Mouse (Mus musculus) naive thymus-derived CD4-positive, alpha-beta T cell, adult 2 months (primary cell): ENCODE measurements around the gene Gal3st3.
"Not testable (repeated sequence)": the region's sequence is repeated elsewhere in the genome, so short reads cannot be mapped to it uniquely, and the experiment has no call there.

Experiments
- DNase-seq: peaks from one replicate; pipeline ENCODE4 v3.0.0-alpha.2; 2011; ENCODE audit warnings: low read depth

The Gal3st3 gene

DNA sequence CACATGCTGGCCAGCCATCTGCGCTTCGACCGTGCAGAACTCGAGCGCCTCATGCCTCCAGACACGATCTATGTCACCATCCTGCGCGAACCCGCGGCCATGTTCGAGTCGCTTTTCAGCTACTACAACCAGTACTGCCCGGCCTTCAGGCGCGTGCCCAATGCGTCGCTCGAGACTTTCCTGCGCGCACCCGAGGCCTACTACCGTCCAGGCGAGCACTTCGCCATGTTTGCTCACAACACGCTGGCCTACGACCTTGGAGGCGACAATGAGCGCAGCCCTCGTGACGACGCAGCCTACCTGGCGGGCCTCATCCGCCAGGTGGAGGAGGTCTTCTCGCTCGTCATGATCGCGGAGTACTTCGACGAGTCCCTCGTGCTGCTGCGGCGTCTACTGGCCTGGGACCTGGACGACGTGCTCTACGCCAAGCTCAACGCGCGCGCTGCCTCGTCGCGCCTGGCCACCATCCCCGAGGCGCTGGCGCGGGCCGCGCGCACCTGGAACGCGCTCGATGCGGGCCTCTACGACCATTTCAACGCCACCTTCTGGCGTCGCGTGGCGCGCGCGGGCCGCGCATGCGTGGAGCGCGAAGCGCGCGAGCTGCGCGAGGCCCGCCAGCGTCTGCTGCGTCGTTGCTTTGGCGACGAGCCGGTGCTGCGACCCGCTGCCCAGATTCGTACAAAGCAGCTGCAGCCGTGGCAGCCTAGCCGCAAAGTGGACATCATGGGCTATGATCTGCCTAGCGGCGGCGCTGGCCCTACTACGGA is 9.0 kb downstream of the Gal3st3 start:
- DNase-seq = peak; percentile 63

DNA sequence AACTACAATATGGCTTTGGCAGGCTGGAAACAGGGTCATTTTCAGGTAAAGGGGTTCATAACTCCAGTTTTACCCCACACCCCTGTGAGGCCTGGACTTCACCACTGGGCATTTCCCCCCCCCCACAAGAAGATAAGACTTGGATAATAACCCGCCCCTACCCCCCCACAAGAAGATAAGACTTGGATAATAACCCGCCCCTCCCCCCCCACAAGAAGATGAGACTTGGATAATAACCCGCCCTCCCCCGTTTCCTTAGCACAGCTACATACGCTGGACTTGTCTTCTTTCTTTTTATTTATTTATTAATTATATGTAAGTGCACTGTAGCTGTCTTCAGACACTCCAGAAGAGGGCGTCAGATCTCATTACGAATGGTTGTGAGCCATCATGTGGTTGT is 10.9 kb downstream of the Gal3st3 start:
- peak; percentile 40 for DNase-seq

DNA sequence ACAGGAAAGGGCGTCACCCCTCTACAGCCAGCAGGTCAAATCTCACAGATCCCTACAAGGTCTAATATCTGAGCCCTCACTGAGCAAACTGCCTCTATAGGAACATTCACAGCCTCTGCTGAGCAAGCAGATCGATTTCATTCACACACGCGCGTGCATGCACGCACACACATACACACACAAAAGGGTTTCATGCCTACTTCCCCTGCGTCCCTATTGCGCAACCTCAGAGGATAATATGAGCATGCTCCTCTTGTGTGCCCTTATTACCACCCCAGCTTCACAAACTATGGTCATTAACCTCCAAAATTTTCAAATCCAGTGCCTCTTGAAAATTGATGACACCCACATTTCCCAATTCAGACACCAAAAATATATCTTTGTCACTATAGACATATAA is 15.1 kb downstream of the Gal3st3 start:
- no peak for DNase-seq

DNA sequence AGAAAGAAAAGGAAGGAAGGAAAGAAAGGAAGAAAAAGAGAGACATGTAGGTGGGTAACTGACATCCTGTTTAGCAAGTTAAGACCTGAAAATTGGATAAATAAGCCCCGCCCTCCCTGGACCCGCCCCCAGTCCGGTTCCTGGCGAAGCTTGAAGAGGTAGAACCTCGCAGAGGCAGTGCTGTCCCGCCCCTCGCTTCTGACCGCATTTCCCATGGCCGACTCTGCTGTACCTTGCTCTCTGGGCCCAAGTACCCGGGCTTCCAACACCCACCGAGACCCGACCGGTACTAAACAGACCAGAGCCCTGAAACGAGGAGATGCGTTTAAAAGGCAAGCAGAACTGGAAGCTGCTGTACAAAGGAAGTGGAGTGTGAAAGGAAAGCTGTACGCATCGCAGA is 25.7 kb downstream of the Gal3st3 start:
- peak; percentile 67 for DNase-seq

DNA sequence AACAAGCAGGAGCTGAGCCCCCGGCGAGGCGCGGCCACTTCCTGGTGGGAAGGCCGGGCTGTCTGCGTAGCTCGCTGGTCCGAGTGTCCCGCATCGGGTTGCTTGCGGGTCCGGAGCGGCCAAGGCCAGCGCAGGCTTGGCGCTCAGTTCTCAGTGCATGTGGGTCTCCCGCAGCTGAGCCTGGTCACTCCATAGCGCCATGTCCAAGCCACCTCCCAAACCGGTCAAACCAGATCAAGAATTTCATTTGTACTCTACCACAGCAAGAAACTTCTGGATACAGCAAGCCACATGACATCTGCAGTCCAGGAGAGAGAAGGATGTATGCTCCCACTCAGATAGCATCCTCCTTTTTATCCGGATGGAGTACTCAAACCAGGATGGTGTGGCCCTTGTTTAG is 29.8 kb downstream of the Gal3st3 start:
- DNase-seq = no peak

DNA sequence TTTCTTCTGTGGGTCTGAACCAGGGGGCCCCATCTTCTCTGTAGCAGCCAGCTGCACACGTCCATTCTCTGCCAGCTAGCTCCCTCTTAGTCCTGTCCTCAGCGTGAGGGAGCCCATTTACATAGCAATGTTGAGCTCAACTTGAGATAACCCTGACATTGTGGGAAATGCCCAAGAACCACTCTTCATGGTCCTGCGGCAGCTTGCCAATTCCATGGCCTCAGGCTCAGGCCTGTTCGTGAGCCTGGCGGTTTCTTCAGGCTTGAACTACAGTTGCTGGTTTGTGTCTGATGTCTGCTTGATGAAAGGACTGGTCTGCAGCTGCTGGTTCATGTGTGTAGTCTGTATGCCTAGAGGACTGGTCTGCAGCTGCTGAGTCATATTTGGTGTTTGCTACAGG is 36.6 kb downstream of the Gal3st3 start:
- DNase-seq = no peak

DNA sequence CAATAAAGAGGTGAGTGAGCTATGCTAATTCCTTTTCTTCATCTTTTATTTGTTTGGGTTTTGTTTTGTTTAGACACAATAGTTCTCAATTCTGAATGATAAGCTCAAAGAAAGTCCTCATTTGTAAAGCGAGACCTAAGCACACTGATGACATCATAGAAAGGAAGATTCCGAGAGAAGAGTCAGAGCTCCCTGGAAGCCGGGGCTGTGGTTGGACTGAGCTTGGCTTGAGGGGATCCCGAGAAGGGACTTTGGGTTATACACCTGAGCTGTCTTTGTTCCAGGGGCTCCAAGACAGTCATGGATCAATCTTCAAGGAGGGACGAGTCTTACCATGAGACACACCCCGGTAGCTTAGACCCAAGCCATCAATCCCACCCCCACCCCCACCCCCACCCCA is 37.3 kb downstream of the Gal3st3 start, which contains the start of gene Catsper1:
Catsper1 (plus strand) TSS at position 301 of the 400 bp plus-strand sequence.
- DNase-seq = no peak

DNA sequence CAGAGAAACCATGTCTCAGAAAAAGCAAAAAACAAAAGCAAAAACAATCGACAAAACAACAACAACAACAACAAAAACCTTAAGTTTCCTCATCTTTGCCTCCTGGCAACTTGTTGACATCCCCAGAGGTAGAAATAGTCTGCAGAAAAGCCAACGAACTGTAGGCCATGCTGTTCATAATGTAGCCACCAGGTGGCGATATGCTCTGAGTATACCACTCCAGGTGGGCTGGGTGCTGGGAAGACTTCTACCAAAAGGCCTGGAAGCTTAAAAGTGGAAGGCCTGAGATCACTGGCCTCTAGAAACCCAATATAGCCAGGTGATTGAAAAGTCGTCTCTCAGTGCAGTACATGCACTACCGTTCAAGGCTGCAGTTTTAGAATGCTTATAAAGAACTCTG is 39.8 kb downstream of the Gal3st3 start:
- DNase-seq = peak; percentile 88

DNA sequence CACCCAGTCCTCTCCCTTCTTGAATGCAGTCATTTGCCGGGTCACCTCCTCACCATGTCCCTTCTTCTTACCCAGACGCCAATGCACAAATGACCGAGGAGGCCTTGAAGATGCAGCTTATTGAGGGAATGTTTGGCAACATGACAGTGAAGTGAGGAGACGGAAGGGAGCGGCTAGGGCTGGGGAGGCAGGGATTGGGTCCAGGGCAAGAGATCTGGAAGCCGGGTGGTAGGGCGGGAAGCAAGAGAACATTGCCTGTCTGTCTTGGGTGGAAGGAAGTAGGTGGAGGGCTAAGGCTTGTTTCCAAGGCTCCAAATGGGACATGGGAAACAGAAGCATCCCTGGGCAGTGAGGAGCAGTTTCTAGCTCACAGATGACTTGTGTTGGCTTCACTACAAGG is 43.2 kb downstream of the Gal3st3 start:
- no peak for DNase-seq

DNA sequence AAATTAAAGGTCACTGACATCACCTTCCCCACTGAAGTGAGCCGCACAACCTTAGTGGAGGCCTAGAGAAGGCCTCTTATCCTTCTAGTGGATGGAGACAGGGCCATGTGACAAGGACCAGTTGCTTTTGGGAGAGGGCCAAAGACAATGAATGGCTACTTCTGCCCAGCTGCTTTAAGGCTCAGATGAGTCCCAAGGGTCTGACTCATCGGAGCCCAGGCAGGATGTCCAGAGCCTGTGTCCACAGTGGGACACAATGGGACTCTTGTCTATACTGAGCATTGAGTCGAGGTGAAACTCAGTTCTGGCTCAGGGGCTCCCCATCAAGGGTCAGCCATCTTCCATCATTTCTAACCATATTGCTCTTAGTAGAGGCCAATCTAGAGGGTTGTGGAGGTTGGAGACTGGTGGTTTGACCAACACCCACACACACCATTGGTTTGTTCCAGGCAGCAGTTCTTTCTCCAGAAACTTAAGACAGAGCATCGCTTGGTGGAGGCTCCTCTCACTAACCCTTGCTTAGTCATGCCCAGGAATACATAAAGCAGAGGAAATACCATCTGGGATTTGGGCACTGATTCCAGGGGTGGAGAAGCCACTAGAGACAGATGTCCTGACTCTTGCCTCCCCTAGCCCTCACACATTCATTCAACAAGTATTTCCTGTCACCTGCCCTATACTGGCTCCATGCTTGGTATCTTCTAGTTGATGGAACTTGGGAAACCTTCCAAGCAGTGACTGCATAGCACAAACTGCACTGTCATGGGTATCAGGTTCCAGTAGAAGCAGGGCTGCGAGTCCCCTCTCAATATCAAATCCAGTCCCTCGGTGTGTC is 47.4 kb downstream of the Gal3st3 start:
- no peak for DNase-seq

DNA sequence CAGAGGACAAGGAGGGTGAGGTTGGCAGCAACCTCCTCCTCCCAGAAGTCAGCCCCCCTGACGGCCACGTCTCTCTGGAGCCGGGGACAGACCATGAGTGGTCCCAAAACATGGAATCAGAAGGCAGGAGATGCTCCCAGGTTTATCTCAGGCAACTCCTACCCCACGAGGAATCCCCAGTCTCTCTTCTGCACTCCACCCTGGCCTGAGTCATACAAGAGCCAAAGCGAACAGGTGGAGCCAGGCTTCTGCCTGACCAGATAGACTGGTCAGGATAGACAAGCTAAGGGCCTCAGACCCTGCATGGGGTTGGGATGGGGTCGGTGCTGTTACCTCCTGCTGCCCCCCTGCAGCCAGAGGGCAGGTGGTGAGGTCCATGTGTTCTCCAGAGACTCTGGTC is 49.9 kb downstream of the Gal3st3 start:
- no peak for DNase-seq

DNA sequence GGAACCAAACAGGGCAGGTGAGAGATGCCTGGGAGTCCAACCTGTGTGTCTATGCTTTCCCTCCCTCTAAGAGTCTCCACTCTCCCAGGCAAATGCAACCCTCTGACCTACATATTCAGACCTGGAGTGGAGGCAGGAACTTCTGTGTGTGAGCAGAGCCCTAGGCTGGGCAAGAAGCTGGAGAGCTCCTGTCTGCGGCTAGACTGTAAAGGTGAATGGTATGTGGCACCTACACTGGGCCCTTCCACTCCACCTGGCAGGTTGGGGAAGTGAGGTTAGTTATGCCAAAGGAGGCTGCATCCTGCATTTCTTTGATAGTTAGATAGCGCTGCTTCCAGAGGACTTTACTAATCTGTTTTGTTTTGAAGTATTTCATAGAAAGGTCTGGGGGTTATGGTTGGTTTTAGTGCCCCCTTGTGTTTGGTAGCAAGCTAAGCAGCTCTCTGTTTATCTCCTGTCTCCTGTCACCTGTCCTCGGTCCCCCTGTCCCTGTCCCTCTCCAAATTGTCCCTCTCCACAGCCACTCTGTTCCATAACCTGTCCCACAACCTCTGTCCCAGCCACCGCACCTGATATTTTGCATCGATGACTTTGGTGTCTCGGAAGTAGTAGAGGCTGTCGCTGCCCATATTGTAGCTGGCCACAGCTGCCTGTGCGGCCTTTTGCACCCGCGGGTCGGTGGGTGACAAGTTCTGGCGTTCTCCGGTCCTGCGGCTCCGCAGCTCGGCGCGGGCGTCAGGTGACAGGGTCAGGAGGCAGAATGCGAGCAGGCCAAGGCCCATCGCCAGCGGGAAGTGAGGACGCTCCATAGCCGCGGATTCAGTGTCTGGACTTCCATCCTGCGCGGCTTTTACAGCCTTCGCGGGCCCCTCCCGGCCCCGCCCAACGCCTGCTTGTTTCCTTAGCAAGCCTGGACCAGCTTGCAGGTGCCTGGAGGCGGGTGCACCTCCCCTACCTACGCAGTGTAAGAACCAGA is 50.7 kb downstream of the Gal3st3 start:
- peak; percentile 74 for DNase-seq

DNA sequence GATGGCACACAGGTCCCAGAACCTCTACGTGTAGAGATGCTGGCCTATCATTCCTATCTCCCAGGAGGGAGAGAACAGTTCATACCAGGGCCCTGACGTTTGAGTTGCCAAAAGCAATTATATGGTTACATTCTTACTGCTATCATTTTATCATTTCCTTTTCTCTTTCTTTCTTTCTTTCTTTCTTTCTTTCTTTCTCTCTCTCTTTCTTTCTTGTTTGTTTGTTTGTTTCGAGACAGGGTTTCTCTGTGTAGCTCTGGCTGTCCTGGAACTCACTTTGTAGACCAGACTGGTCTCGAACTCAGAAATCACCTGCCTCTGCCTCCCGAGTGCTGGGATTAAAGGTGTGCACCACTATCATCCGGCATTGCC is 51.4 kb downstream of the Gal3st3 start, which contains the start of gene Cst6:
Cst6 (minus strand) TSS at position 73 of the 372 bp plus-strand sequence.
- DNase-seq = not testable (repeated sequence)

DNA sequence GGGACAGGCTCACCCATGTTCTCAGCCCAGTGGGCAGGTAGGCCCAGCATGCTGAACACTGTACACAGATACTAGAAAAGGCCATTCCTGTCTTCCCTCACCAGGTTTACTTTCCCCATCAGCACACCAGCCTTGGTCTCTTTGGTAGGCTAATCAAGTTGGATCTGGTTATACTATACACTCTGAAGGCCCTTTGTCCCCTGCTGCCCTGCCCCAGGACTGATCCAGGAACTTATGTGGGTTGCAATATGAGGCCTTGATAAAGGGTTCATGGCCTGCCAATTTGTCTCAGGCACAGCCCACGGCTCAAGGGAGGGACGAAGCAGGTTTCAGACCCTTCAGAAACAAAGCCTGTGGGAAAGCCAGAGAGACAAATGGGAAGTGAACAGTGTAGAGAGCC is 55.5 kb downstream of the Gal3st3 start:
- no peak for DNase-seq

DNA sequence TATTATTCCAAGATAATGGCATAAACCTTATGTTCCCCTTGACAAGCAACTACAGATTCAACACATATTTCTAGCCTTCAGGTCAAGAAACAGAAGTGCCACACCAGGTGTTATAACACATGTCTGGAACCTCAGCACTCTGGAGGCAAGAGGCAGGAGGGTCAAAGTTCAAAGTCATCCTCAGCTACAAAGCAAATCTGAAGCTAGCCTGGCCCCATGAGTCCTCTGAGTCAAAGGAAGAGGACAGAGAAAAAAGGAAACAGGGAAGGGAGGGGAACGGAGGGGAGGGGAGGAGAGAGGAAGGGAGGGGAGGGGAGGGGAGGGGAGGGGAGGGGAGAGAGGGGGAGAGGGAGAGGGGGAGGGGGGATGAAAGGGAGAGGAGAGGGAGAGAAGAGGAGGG is 57.9 kb downstream of the Gal3st3 start:
- no peak for DNase-seq
